Mouse (Mus musculus) MEL (cell line): ENCODE results near the gene Vangl1. TPM values are rescaled to one million over a fixed set of nuclear protein-coding genes. Genes with fewer than 3 reads are reported as not detected.
A peak's percentile ranks its signal among the peaks of the same experiment; 100 is the strongest.

Source experiments
- DNase-seq: peaks from one replicate; pipeline ENCODE4 v3.0.0; 2011; ENCODE audit warnings: low read depth, low spot score
- H3K27ac ChIP-seq: 2 replicates; pipeline ENCODE4 v1.5.1; 2012; ENCODE audit warnings: low read depth, mild to moderate bottlenecking, control low read depth, low read length, moderate library complexity; ENCODE audit not compliant: control insufficient read depth
- H3K27me3 ChIP-seq, 2 experiments: fragments of 150-350 bp in 1 of 2; sonication (generic) in 1 of 2; 2 replicates each; pipeline ENCODE4 v1.6.1; 2012; ENCODE audit warnings: low read length in 2 of 2, mild to moderate bottlenecking in 2 of 2, improper control_type of control experiment in 1 of 2, moderate library complexity in 1 of 2; ENCODE audit not compliant: insufficient read depth in 2 of 2, control insufficient read depth in 1 of 2
- H3K36me3 ChIP-seq, 2 experiments: 2 replicates each; pipeline ENCODE4 v1.6.1; 2012 to 2014; ENCODE audit warnings: low read length in 2 of 2, improper control_type of control experiment in 1 of 2, inconsistent platforms in 1 of 2, mild to moderate bottlenecking in 1 of 2; ENCODE audit not compliant: insufficient read depth in 2 of 2, control insufficient read depth in 1 of 2
- H3K4me1 ChIP-seq, 2 experiments: fragments of 150-350 bp in 1 of 2; sonication (generic) in 1 of 2; 2 replicates each; pipeline ENCODE4 v1.6.1; 2012; ENCODE audit warnings: low read length in 2 of 2, improper control_type of control experiment in 1 of 2, mild to moderate bottlenecking in 1 of 2; ENCODE audit not compliant: insufficient read depth in 2 of 2, control insufficient read depth in 1 of 2
- H3K4me3 ChIP-seq, 2 experiments: fragments of 150-350 bp in 1 of 2; sonication (generic) in 1 of 2; 2 replicates each; pipeline ENCODE4 v1.5.1; 2012; ENCODE audit warnings: low read depth in 2 of 2, low read length in 2 of 2, mild to moderate bottlenecking in 2 of 2, moderate library complexity in 2 of 2, control low read depth in 1 of 2, improper control_type of control experiment in 1 of 2; ENCODE audit not compliant: control insufficient read depth in 1 of 2, insufficient read depth in 1 of 2
- H3K79me2 ChIP-seq: 2 replicates; pipeline ENCODE4 v1.6.1; 2012; ENCODE audit warnings: mild to moderate bottlenecking, low read length, moderate library complexity; ENCODE audit not compliant: control insufficient read depth, poor library complexity, insufficient read depth
- H3K9ac ChIP-seq: 2 replicates; pipeline ENCODE4 v1.6.1; 2012; ENCODE audit warnings: low read depth, mild to moderate bottlenecking, control low read depth, low read length, moderate library complexity; ENCODE audit not compliant: control insufficient read depth, poor library complexity, severe bottlenecking
- H3K9me3 ChIP-seq: fragments of 150-350 bp; sonication (generic); replicated peaks from 2 replicates; pipeline ENCODE4 v1.6.1; 2012; ENCODE audit warnings: mild to moderate bottlenecking, low read length, improper control_type of control experiment, moderate library complexity; ENCODE audit not compliant: insufficient read depth
- BHLHE40 ChIP-seq: IDR thresholded peaks from 2 replicates; pipeline ENCODE4 v1.6.1; 2012; ENCODE audit warnings: low read depth, mild to moderate bottlenecking, inconsistent platforms, low read length, improper control_type of control experiment, borderline replicate concordance
- CHD1 ChIP-seq: IDR thresholded peaks from 2 replicates; pipeline ENCODE4 v1.6.1; 2012; ENCODE audit warnings: low read depth, mild to moderate bottlenecking, inconsistent platforms, low read length, improper control_type of control experiment
- E2F4 ChIP-seq: IDR thresholded peaks from 2 replicates; pipeline ENCODE4 v1.6.1; 2011; ENCODE audit warnings: low read depth, low read length, improper control_type of control experiment, borderline replicate concordance
- ELF1 ChIP-seq: IDR thresholded peaks from 2 replicates; pipeline ENCODE4 v1.6.1; 2014; ENCODE audit warnings: low read depth, mild to moderate bottlenecking, inconsistent platforms, low read length, improper control_type of control experiment, moderate library complexity
- GATA1 ChIP-seq: IDR thresholded peaks from 2 replicates; pipeline ENCODE4 v1.6.1; 2011; ENCODE audit warnings: low read depth, low read length, improper control_type of control experiment
- KAT2A ChIP-seq: conservative IDR thresholded peaks from 2 replicates; pipeline ENCODE4 v1.6.1; 2012; ENCODE audit warnings: low read depth, low read length, improper control_type of control experiment, inconsistent platforms
- MAFK ChIP-seq: IDR thresholded peaks from 2 replicates; pipeline ENCODE4 v1.6.1; 2011; ENCODE audit warnings: low read depth, mild to moderate bottlenecking, low read length, improper control_type of control experiment, borderline replicate concordance
- MAX ChIP-seq: IDR thresholded peaks from 2 replicates; pipeline ENCODE4 v1.6.1; 2011; ENCODE audit warnings: low read length, improper control_type of control experiment
- MEF2A ChIP-seq: IDR thresholded peaks from 2 replicates; pipeline ENCODE4 v1.6.1; 2014; ENCODE audit warnings: low read depth, mild to moderate bottlenecking, inconsistent platforms, low read length, improper control_type of control experiment; ENCODE audit not compliant: poor library complexity, insufficient replicate concordance, severe bottlenecking; ENCODE audit errors: extremely low read depth
- MXI1 ChIP-seq: IDR thresholded peaks from 2 replicates; pipeline ENCODE4 v1.6.1; 2011; ENCODE audit warnings: mild to moderate bottlenecking, low read depth, low read length, improper control_type of control experiment
- MYB ChIP-seq: IDR thresholded peaks from 2 replicates; pipeline ENCODE4 v1.6.1; 2011; ENCODE audit warnings: mild to moderate bottlenecking, low read depth, low read length, improper control_type of control experiment
- NELFE ChIP-seq: IDR thresholded peaks from 2 replicates; pipeline ENCODE4 v1.6.1; 2011; ENCODE audit warnings: low read depth, low read length, improper control_type of control experiment
- NRF1 ChIP-seq: IDR thresholded peaks from 2 replicates; pipeline ENCODE4 v1.6.1; 2014; ENCODE audit warnings: low read depth, mild to moderate bottlenecking, inconsistent platforms, low read length, improper control_type of control experiment, moderate library complexity; ENCODE audit not compliant: poor library complexity, insufficient read depth, severe bottlenecking
- POLR2A ChIP-seq, 2 experiments: IDR thresholded peaks; 2 replicates each; pipeline ENCODE4 v1.6.1; 2011 to 2012; ENCODE audit warnings: low read length in 2 of 2, mild to moderate bottlenecking in 2 of 2, control low read depth in 1 of 2, improper control_type of control experiment in 1 of 2, low read depth in 1 of 2, moderate library complexity in 1 of 2; ENCODE audit not compliant: control insufficient read depth in 1 of 2, insufficient read depth in 1 of 2, poor library complexity in 1 of 2
- POLR2AphosphoS2 ChIP-seq: IDR thresholded peaks from 2 replicates; pipeline ENCODE4 v1.6.1; 2011; ENCODE audit warnings: low read length, improper control_type of control experiment
- POLR2AphosphoS5 ChIP-seq: IDR thresholded peaks from 2 replicates; pipeline ENCODE4 v1.6.1; 2012; ENCODE audit warnings: low read depth, borderline replicate concordance, mild to moderate bottlenecking, inconsistent platforms, low read length, moderate library complexity, mixed read lengths
- SIN3A ChIP-seq: IDR thresholded peaks from 2 replicates; pipeline ENCODE4 v1.6.1; 2012; ENCODE audit warnings: low read length, improper control_type of control experiment, inconsistent platforms
- SMC3 ChIP-seq: IDR thresholded peaks from 2 replicates; pipeline ENCODE4 v1.6.1; 2011; ENCODE audit warnings: low read depth, low read length, improper control_type of control experiment
- TCF12 ChIP-seq: IDR thresholded peaks from 2 replicates; pipeline ENCODE4 v1.6.1; 2014; ENCODE audit warnings: low read depth, mild to moderate bottlenecking, inconsistent platforms, low read length, improper control_type of control experiment, moderate library complexity
- UBTF ChIP-seq: IDR thresholded peaks from 2 replicates; pipeline ENCODE4 v1.6.1; 2012; ENCODE audit warnings: low read depth, mild to moderate bottlenecking, inconsistent platforms, low read length, improper control_type of control experiment, moderate library complexity, borderline replicate concordance; ENCODE audit not compliant: insufficient read depth
- USF1 ChIP-seq: IDR thresholded peaks from 2 replicates; pipeline ENCODE4 v1.6.1; 2014; ENCODE audit warnings: low read depth, mild to moderate bottlenecking, inconsistent platforms, low read length, improper control_type of control experiment, moderate library complexity
- ZC3H11A ChIP-seq: IDR thresholded peaks from 2 replicates; pipeline ENCODE4 v1.6.1; 2012; ENCODE audit warnings: low read depth, mild to moderate bottlenecking, inconsistent platforms, low read length, improper control_type of control experiment
- ZKSCAN1 ChIP-seq: IDR thresholded peaks from 2 replicates; pipeline ENCODE4 v1.6.1; 2012; ENCODE audit warnings: low read depth, mild to moderate bottlenecking, inconsistent platforms, low read length, improper control_type of control experiment, moderate library complexity
- ZMIZ1 ChIP-seq: IDR thresholded peaks from 2 replicates; pipeline ENCODE4 v1.6.1; 2012; ENCODE audit warnings: low read depth, mild to moderate bottlenecking, inconsistent platforms, low read length, improper control_type of control experiment, moderate library complexity
- polyA plus RNA-seq, 2 experiments: library from polyadenylated mRNA; stranded (reverse) in 1 of 2; unstranded in 1 of 2; fragments of >175 nt in 1 of 2; fragments of >200 nt in 1 of 2; gene quantifications; 2 replicates each; pipeline versions ENCODE4 v1.2.1 to v1.2.4; 2012; ENCODE audit warnings: low replicate concordance in 2 of 2, low read depth in 1 of 2; ENCODE audit not compliant: insufficient read length in 2 of 2, insufficient read depth in 1 of 2, missing spikeins in 1 of 2
- total RNA-seq: library from RNA; depleted of rRNA; stranded (reverse); fragments of 300-350 nt; gene quantifications from 2 replicates; pipeline ENCODE4 v1.2.3, GENCODE M21; 2012

Gene Vangl1
- total and polyA plus RNA-seq, 3 experiments = 6.5 to 15.1 TPM; not detected in 1

DNA sequence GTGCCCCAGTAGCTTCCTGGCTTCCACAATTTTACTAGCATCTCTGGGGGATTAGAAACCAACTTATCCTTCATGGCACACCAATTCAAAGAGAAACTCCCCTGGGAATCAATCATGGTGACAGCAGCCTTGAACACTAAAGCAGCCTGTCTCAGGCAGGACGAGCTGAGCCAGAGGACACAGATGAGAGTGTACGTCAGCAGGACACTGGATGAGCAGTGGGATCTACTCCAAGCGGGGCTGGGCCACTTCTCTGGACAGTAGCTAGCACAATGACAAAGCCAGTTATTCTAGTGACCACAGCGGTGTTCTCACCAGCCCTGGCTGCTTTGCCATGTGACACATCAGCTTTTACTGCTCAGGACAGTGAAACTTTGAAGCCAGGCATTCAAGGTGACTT, 23.3 kb downstream of the Vangl1 start:
- H3K27me3 ChIP-seq = no peaks in the 10 kb centered on the region
- no peak overlapping the region for H3K9ac ChIP-seq
- TF ChIP-seq POLR2AphosphoS5 = no peak
- TF ChIP-seq ELF1 = no peak
- TF ChIP-seq MYB = no peak
- TF ChIP-seq ZKSCAN1 = no peak
- no peak for TF ChIP-seq USF1
- TF ChIP-seq MXI1 = no peak
- no peak for TF ChIP-seq SMC3
- no peak for TF ChIP-seq NRF1
- no peak for TF ChIP-seq MEF2A
- TF ChIP-seq ZC3H11A = no peak
- no peak for TF ChIP-seq TCF12
- no peak for TF ChIP-seq SIN3A
- no peak for TF ChIP-seq E2F4
- TF ChIP-seq UBTF = no peak
- no peak for TF ChIP-seq ZMIZ1
- TF ChIP-seq POLR2A (IDR thresholded peaks at IDR 0.05; ENCODE audit: control insufficient read depth in 1 of 2, insufficient read depth in 1 of 2, low read depth in 1 of 2, low read length in 2 of 2, poor library complexity in 1 of 2) = no peak
- TF ChIP-seq NELFE = no peak
- TF ChIP-seq, all 39 proteins: peak for 0
- H3K79me2 ChIP-seq = no peaks in the 10 kb centered on the region
- H3K9me3 ChIP-seq = no peaks in the 10 kb centered on the region
- no peak for DNase-seq
- H3K36me3 ChIP-seq = no peaks in the 10 kb centered on the region
- no peak overlapping the region for H3K27ac ChIP-seq
- no peaks in the 10 kb centered on the region for H3K4me1 ChIP-seq
- H3K4me3 ChIP-seq = no peak overlapping the region

DNA sequence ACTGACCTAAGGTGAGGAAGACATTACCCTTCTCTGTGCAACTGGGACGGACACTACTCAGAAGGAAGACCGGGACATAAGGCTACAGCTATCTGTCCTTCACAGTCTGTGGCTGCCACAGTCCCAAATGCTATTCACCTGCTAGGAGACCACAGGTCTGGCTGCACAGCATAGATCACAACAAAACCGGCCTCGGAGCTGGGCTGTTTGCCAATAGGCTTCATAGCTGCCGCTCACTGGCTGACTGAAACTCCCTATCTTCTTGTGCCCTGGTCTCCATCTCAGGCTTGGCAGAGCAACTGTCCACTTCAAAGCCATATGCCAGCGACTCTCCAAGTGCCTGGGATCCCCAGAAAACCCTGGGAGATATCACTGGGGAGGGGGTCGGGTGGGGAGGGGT, 23.7 kb downstream of the Vangl1 start:
- TF ChIP-seq SMC3 (no peak), MAX (no peak), E2F4 (no peak), MAFK (no peak), POLR2AphosphoS2 (no peak), KAT2A (no peak), POLR2AphosphoS5 (no peak), MXI1 (no peak), NRF1 (no peak), SIN3A (no peak), GATA1 (no peak), MEF2A (no peak), BHLHE40 (no peak), CHD1 (no peak)
- Histone ChIP-seq H3K4me1 (no peaks in the 10 kb centered on the region), H3K27me3 (no peaks in the 10 kb centered on the region), H3K27ac (no peak overlapping the region), H3K79me2 (no peaks in the 10 kb centered on the region), H3K9me3 (no peaks in the 10 kb centered on the region), H3K36me3 (no peaks in the 10 kb centered on the region), H3K4me3 (no peak overlapping the region), H3K9ac (no peak overlapping the region)
- DNase-seq = peak; percentile 21
